Mouse (Mus musculus) testis, adult 2 months (tissue): ENCODE measurements around the gene Dynlrb1. TPM values are rescaled to one million over a fixed set of nuclear protein-coding genes. Genes with fewer than 3 reads are reported as not detected.
A peak's percentile ranks its signal among the peaks of the same experiment; 100 is the strongest.

Source experiments
- H3K27ac ChIP-seq: fragments of 200-500 bp; 2 replicates; pipeline ENCODE4 v1.5.1; 2012; ENCODE audit warnings: low read depth, low read length; ENCODE audit not compliant: control insufficient read depth, insufficient read depth
- H3K27me3 ChIP-seq: fragments of 200-500 bp; 2 replicates; pipeline ENCODE4 v1.6.1; 2012; ENCODE audit warnings: mild to moderate bottlenecking, low read length, moderate library complexity; ENCODE audit not compliant: control insufficient read depth, insufficient read depth
- H3K36me3 ChIP-seq: fragments of 200-500 bp; 2 replicates; pipeline ENCODE4 v1.6.1; 2012; ENCODE audit warnings: mild to moderate bottlenecking, low read length; ENCODE audit not compliant: control insufficient read depth, insufficient read depth
- H3K4me1 ChIP-seq: fragments of 200-500 bp; 2 replicates; pipeline ENCODE4 v1.6.1; 2012; ENCODE audit warnings: low read length; ENCODE audit not compliant: control insufficient read depth, insufficient read depth
- H3K4me3 ChIP-seq: fragments of 200-500 bp; 2 replicates; pipeline ENCODE4 v1.5.1; 2012; ENCODE audit warnings: low read depth, mild to moderate bottlenecking, low read length, moderate library complexity, mixed read lengths; ENCODE audit not compliant: control insufficient read depth
- CTCF ChIP-seq: fragments of 200-500 bp; IDR thresholded peaks from 2 replicates; pipeline ENCODE4 v1.5.1; 2012; ENCODE audit warnings: low read depth, mild to moderate bottlenecking, inconsistent platforms, low read length, moderate library complexity; ENCODE audit not compliant: control insufficient read depth, insufficient read depth, insufficient replicate concordance
- POLR2A ChIP-seq: fragments of 200-500 bp; IDR thresholded peaks from 2 replicates; pipeline ENCODE4 v1.6.1; 2012; ENCODE audit warnings: low read depth, mild to moderate bottlenecking, inconsistent platforms, low read length, moderate library complexity; ENCODE audit not compliant: control insufficient read depth
- polyA plus RNA-seq: library from polyadenylated mRNA; depleted of rRNA; stranded (reverse); fragments of >200 nt; gene quantifications from 2 replicates; pipeline ENCODE4 v1.2.3, GENCODE M21; 2012

Dynlrb1 gene
- polyA plus RNA-seq, 1 experiment = 60.8 TPM

DNA sequence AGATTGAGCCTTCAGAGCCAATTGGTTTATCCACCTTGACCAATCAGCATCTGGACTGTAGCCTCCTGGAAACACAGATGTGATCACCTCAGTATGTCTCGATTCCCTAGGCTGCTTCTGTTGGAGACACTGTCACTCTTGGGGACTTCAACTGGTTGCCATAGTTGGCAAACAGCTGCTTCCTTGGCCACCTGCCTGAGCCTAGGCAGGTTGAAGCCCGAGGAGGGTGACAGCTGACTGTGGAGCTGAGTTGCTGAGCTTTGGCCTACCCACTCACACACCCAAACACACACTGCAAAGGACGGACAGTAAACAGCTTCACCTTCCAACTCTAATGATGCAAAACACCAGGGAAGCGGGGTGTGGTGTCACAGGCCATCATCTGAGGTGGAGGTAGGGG lies 47.5 kb downstream of the Dynlrb1 start:
- H3K27me3 ChIP-seq = no peaks in the 10 kb centered on the region
- H3K4me3 ChIP-seq = no peak overlapping the region
- no peak overlapping the region for H3K27ac ChIP-seq
- no peaks in the 10 kb centered on the region; the same call in 1 of the 2 replicates for H3K36me3 ChIP-seq
- TF ChIP-seq POLR2A = no peak
- no peaks in the 10 kb centered on the region for H3K4me1 ChIP-seq

DNA sequence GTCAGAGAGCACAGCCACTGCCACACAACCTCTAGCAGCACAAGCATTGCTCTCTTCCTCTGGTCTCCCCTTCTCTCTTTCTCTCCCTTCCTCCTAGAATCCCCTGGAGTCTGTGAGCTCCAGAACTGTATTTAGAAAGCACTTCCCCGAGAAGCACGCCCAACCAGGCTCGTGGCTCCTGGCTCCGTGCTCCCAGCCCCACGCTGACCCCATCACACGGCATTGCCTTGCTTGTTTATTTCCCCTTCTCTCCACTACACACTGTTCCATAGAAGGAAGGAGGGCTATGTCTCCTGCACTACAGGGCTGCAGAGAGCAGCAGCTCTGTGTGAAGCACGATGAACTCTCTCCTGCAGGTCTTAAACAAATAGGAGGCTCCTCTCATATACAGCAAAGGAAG lies 48.3 kb downstream of the Dynlrb1 start:
- Histone ChIP-seq H3K27me3 (no peaks in the 10 kb centered on the region), H3K36me3 (no peaks in the 10 kb centered on the region), H3K4me3 (no peak overlapping the region), H3K4me1 (no peaks in the 10 kb centered on the region), H3K27ac (no peak overlapping the region)
- TF ChIP-seq CTCF (no peak), POLR2A (no peak)

DNA sequence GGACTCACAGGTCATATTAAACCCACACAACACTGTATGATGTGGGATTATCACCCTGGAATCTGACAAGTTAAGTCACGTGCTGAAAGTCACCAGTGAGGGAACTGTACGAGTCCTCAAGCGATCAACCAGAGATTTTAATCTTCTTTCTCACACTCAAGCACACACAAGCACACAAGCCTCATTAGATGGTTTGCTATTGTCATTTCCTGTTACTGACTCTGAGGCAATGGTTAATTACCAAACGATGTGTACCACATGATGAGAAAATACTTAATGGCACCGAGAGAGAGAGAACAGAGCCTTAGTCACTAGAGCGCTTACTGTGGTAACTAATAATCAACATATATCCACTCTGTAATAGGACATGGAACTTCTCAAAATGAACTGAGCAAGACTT lies 49.4 kb downstream of the Dynlrb1 start:
- Histone ChIP-seq H3K4me1 (no peaks in the 10 kb centered on the region), H3K4me3 (no peak overlapping the region), H3K27ac (no peak overlapping the region), H3K36me3 (no peaks in the 10 kb centered on the region), H3K27me3 (no peaks in the 10 kb centered on the region)
- TF ChIP-seq CTCF = no peak
- no peak for TF ChIP-seq POLR2A

DNA sequence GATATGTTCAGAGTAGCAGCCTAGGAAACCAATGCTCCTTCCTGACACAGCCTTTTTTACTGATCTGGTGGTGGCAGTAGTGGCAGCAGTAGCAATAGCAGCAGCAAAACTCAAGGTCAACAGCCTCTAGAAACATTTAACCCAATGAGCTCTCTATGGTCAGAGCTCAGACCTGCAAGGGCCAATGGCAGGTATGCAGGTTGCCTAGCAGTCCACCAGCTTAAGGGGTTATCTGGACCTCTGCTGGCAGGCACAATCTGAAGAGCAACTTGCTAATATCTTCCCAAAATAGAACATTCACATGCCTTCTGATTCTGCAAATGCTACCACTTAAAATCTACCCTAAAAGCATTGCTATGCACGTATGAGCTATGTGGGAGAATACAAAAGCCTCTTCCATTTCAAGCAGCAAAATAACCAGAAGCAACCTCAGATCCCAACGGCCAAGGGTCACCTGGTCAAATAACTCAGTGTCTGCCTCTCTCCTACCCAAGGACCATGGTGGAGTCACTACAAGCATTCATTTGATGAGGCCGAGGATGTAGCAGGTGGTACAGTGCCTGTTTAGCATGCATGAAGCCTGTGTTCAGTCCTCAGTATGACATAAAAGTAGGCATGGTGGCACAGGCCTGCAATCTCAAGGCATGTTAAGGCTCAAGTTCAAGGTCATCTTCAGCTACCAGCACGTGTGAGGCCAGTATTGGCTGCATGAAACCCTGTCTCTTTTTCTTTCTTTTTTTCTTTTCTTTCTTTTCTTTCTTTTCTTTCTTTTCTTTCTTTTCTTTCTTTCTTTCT lies 51.3 kb downstream of the Dynlrb1 start:
- no peaks in the 10 kb centered on the region for H3K27me3 ChIP-seq
- H3K4me1 ChIP-seq = no peaks in the 10 kb centered on the region
- peaks cover 1% of the 10 kb centered on the region; the same call in 1 of the 2 replicates for H3K36me3 ChIP-seq
- TF ChIP-seq POLR2A (no peak), CTCF (no peak)
- H3K4me3 ChIP-seq = no peak overlapping the region
- H3K27ac ChIP-seq = no peak overlapping the region

DNA sequence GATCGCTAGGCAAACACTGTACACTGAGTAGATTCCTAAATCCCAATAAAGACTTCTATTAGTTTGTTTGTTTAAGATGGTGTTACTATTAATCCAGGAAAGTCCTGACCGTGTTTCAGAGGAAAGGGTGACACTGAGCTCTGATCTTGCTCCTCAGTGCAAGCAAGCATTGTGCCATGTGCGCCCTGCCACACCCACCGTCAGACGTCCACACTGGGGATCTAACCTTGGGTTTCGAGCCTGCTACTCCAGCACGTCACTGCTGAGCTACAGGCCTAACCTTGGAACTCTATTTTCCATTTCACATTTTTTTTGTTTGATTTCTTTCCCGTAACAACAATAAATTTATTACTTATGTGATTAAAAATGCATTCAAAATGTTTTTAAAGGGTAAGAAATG lies 53.7 kb downstream of the Dynlrb1 start:
- Histone ChIP-seq H3K4me3 (no peak overlapping the region), H3K36me3 (peaks cover 1% of the 10 kb centered on the region; the same call in 1 of the 2 replicates)

DNA sequence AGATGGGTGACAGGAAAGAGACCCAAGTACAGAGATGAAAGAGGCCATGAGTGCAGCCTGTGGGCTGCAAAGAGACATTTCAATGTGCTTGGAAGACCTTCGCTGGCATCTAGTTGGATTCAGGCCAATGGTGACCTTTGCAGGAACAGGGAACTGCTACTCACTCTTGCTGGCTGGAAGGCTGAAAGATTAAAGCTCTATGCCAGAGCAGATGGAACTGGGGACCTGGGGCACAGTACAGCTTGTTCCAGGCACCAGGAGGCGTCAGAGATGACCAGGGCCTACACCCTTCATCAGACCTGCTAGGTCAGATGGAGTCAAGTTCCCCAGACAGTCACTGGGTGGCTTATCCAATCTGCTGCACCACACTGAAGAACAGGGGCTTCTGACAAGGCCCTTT lies 57.0 kb downstream of the Dynlrb1 start:
- peaks cover 1% of the 10 kb centered on the region; the same call in 1 of the 2 replicates for H3K36me3 ChIP-seq

More for the DNA sequence above, 53.7 kb downstream of the Dynlrb1 start:
- Histone ChIP-seq H3K27ac (no peak overlapping the region), H3K27me3 (no peaks in the 10 kb centered on the region), H3K4me1 (no peaks in the 10 kb centered on the region)
- TF ChIP-seq POLR2A (no peak), CTCF (no peak)

DNA sequence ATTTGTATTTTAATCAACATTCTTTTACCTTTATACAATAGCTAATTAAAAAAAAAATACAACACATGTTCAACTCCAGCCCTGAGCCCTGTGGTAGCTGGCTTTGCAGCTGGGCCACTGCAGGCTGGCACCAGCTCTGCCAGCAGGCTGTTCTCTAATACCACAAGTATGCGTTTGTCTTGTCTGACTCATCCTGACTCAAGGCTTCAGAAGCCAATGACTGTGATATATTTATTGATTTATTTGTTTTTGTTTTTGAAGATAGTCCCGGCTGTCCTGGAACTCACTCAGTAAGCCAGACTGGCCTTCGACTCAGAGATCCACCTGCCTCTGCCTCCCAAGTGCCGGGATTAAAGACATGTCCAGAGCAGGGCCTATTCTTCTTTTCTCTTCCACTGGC lies 57.6 kb downstream of the Dynlrb1 start:
- no peak overlapping the region for H3K4me3 ChIP-seq
- no peak for TF ChIP-seq POLR2A
- TF ChIP-seq CTCF = no peak
- H3K36me3 ChIP-seq = peaks cover 3% of the 10 kb centered on the region; the same call in 1 of the 2 replicates
- no peaks in the 10 kb centered on the region for H3K4me1 ChIP-seq
- H3K27ac ChIP-seq = no peak overlapping the region
- H3K27me3 ChIP-seq = no peaks in the 10 kb centered on the region

More for the DNA sequence above, 57.0 kb downstream of the Dynlrb1 start:
- Histone ChIP-seq H3K27me3 (no peaks in the 10 kb centered on the region), H3K27ac (no peak overlapping the region), H3K4me3 (no peak overlapping the region), H3K4me1 (no peaks in the 10 kb centered on the region)
- TF ChIP-seq CTCF (peak; percentile 22; the same call in 1 of the 2 replicates), POLR2A (no peak)

DNA sequence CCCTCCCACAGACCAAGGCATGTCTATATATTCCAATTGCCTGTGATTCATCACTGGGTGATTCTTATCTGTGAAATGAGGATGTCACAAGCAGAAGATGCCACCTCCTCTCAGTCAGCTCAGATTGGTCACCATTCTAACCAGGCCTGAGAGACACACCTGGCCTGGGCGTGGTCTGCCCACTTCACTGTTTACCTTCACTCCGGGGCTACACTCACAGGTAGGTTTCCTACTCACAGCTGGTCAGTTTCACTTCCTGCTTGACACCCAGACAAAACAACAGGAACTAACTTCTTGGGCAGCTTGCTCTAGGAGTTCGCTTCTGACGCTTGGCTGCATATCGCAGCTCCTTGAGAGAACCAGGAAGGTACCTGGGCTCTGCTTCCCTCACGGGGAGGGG lies 59.1 kb downstream of the Dynlrb1 start:
- H3K27me3 ChIP-seq = no peaks in the 10 kb centered on the region
- no peak overlapping the region for H3K27ac ChIP-seq
- H3K4me3 ChIP-seq = no peak overlapping the region
- H3K4me1 ChIP-seq = no peaks in the 10 kb centered on the region
- no peak for TF ChIP-seq CTCF
- no peak for TF ChIP-seq POLR2A
- peaks cover 3% of the 10 kb centered on the region; the same call in 1 of the 2 replicates for H3K36me3 ChIP-seq
